Mouse (Mus musculus) heart, embryonic 15.5 days (tissue): Measurements from ENCODE around the gene Spsb2. TPM values are rescaled to one million over a fixed set of nuclear protein-coding genes. Genes with fewer than 3 reads are reported as not detected.

ENCODE experiments used
- ATAC-seq: fragments of 200-750 bp; cut with Nextera tagmentation; replicated peaks from 2 replicates; pipeline ENCODE4 v1.8.0; 2017; ENCODE audit warnings: low read depth, moderate TSS enrichment; ENCODE audit not compliant: insufficient number of reproducible peaks, insufficient read depth, low FRiP score
- H3K27ac ChIP-seq: fragments of 300-500 bp; sonication (generic); 2 replicates; pipeline ENCODE4 v1.5.1; 2015; ENCODE audit warnings: mild to moderate bottlenecking, inconsistent platforms
- H3K27me3 ChIP-seq: fragments of 300-500 bp; sonication (generic); 2 replicates; pipeline ENCODE4 v1.6.1; 2015; ENCODE audit warnings: inconsistent platforms
- H3K36me3 ChIP-seq: fragments of 300-500 bp; sonication (generic); 2 replicates; pipeline ENCODE4 v1.6.1; 2015; ENCODE audit warnings: mild to moderate bottlenecking, inconsistent platforms
- H3K4me1 ChIP-seq: fragments of 300-500 bp; sonication (generic); replicated peaks from 2 replicates; pipeline ENCODE4 v1.6.1; 2015; ENCODE audit warnings: inconsistent platforms
- H3K4me2 ChIP-seq: fragments of 300-500 bp; sonication (generic); 2 replicates; pipeline ENCODE4 v1.6.1; 2015; ENCODE audit warnings: inconsistent platforms, mild to moderate bottlenecking, moderate library complexity
- H3K4me3 ChIP-seq: fragments of 300-500 bp; sonication (generic); 2 replicates; pipeline ENCODE4 v1.5.1; 2015; ENCODE audit warnings: mild to moderate bottlenecking, inconsistent platforms
- H3K9ac ChIP-seq: fragments of 300-500 bp; sonication (generic); 2 replicates; pipeline ENCODE4 v1.6.1; 2015; ENCODE audit warnings: mild to moderate bottlenecking, inconsistent platforms
- H3K9me3 ChIP-seq: fragments of 300-500 bp; sonication (generic); replicated peaks from 2 replicates; pipeline ENCODE4 v1.6.1; 2016; ENCODE audit warnings: inconsistent platforms
- WGBS: fragments of 180-500 bp; shearing (Covaris S2); methylation state at CpG from one replicate; pipeline ENCODE4 v1.1.7; 2015; ENCODE audit warnings: mixed read lengths; 5-methylcytosine and 5-hydroxymethylcytosine counted together
- polyA plus RNA-seq: library from polyadenylated mRNA; unstranded; fragments of >200 nt; fragmentation: Nextera tagmentation; extraction: Ambion mirVana; gene quantifications from 2 replicates; pipeline ENCODE4 v1.2.1, GENCODE M21; 2015

Gene Spsb2
- polyA plus RNA-seq, 1 experiment from 2014 or later = 7.0 TPM

DNA sequence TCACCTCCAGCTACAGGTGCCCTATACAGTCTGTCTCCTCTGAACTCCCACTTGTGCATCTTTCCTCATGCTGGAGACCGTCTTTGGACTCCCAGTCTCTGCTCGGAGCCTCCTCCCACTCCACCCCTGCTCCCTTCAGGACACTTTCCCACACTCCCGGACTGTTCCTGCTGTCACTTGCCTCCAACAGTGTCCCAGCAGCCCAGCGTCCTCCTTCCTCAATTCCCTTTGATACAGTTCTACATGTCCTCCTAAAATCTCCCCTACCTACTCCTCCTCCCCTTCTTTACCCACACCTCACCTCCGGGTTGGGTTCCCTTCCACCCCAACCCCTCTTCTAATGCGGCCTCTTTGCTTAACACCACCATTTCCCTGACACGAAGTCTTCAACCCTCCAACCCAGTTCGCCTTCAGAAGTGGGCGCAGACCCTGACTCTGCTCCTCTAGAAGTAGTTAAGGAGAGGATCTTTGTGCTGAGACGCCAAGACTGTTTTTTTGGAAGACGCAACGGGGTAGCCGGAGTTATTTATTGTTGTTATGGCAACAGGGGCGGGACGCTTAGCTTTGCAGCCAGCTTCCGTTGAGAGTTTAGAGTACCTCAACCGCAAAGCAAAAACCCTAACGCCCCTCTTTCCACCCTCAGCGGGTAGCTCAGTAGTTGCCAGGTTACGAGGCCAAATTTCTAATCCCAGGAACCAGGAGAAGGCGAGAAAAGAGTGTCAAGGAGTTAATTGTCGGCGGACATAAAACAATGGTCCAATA lies 29.1 kb upstream of the Spsb2 start, which contains the start of gene Lrrc23:
Gene Lrrc23, minus strand, starts transcription at position 506 of the 762 bp plus-strand sequence.
- H3K36me3 ChIP-seq = no peaks in the 10 kb centered on the region
- H3K27me3 ChIP-seq = peaks cover 8% of the 10 kb centered on the region; the same call in 1 of the 2 replicates
- H3K4me1 ChIP-seq = peaks cover 11% of the 10 kb centered on the region
- ATAC-seq = no peak
- no peaks in the 10 kb centered on the region for H3K9me3 ChIP-seq
- peak within 1 kb of the TSS; percentile 69 for H3K4me2 ChIP-seq
- no peak within 1 kb of the TSS for H3K9ac ChIP-seq
- WGBS = 1% methylated on average over 23 of the region's 23 CpGs
- H3K27ac ChIP-seq = no peak within 1 kb of the TSS
- peak within 1 kb of the TSS; percentile 46 for H3K4me3 ChIP-seq

DNA sequence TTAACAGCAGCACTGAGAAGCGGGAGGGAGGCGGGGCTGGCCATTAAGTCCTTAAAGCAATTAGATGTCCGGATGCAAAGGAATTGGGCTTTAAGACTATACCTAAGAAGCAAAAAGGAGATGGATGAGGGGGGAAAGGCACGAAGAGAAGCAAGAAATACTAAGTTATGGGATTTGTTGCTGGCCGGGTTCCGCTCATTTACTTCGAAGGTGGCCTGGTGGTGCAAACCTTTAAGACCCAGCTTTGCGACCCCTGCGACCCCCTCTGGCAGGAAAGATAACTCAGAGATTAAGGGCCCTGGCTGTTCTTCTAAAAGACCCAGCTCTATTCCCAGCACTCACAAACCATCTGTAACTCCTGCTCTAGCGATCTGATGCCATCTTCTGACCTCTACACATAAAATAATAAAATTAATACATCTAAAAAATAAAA lies 28.5 kb upstream of the Spsb2 start:
- H3K36me3 ChIP-seq = no peaks in the 10 kb centered on the region
- WGBS = 6% methylated on average over 10 of the region's 10 CpGs
- no peak overlapping the region for H3K27ac ChIP-seq
- H3K4me1 ChIP-seq = peaks cover 11% of the 10 kb centered on the region
- H3K27me3 ChIP-seq = peaks cover 8% of the 10 kb centered on the region; the same call in 1 of the 2 replicates
- H3K4me3 ChIP-seq = peak overlapping the region; percentile 46
- ATAC-seq = no peak
- no peak overlapping the region for H3K9ac ChIP-seq
- no peaks in the 10 kb centered on the region for H3K9me3 ChIP-seq
- peak overlapping the region; percentile 69 for H3K4me2 ChIP-seq

DNA sequence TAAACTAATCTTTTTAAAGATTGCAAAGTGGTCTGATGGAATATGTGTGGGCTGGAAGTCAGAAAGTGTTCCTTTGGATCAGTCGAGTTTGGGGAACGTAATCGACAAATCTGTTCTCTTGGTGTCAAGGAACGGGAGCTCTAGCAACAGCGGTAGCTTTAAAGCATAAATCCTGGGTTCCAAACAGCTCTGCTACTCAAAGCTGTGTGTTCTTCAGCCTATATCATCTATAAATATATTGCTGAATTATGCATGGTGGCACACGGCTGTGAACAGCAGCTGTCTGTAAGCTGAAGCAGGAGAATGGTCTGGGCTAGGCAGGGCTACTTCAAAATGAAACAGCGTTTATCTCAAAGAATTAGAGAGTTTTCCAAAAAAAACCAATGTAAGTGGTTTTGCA lies 27.5 kb upstream of the Spsb2 start:
- Histone ChIP-seq H3K9me3 (no peaks in the 10 kb centered on the region), H3K27me3 (peaks cover 8% of the 10 kb centered on the region; the same call in 1 of the 2 replicates), H3K27ac (no peak overlapping the region), H3K4me1 (peaks cover 11% of the 10 kb centered on the region), H3K4me2 (no peak overlapping the region), H3K36me3 (no peaks in the 10 kb centered on the region), H3K4me3 (no peak overlapping the region), H3K9ac (no peak overlapping the region)
- WGBS = 85% methylated on average over 7 of the region's 7 CpGs
- no peak for ATAC-seq

DNA sequence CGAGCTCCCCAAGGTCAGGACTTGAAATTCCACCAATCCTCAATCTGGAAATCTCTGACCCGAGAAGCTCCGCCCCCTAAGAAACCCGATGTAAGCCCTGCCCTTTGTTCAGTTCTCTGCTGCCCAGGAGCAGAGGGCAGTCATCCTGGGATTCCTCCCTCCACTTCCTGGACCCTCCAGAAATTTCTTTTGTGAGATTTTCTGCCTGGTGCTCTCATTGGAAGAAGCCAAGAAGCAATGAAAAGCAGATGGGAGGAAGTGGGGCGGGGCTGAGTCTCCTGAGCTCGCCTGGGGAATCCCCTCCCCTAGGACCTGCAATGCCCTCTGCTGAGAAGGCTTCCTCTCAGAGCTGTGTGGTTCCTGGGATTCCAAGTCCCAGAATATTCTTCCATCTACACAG lies 26.0 kb upstream of the Spsb2 start:
- no peak overlapping the region for H3K27ac ChIP-seq
- no peak overlapping the region for H3K9ac ChIP-seq

DNA sequence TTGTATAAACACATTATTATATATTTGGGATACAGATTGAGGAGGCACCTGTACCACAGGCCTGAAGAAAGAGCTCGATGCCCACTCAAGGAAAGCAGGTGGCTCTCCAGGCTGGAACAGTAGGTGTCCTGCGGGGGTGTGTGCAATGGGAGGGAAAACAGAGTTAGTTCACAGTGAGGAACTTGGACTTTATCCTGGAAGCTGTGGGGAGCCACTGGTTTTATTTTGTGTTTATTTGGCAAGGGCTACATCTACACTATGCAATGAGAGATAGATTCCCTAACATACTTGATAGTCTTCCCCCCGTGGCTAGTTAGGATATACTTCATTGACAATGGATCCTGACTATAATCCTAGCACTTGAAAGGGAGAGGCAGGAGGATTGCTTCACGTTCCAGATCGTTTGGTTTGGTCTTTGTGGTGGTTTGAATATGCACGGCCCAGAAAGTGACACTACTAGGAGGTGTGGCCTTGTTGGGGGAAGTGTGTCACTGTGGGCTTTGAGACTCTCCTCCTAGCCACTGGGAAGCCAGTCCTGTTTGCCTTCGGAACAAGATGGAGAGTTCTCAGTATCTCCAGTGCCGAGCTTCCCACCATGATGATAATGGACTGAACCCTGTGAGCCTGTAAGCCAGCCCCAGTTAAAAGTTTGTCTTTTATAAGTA lies 21.6 kb upstream of the Spsb2 start:
- 55% methylated on average over 8 of the region's 8 CpGs for WGBS
- Histone ChIP-seq H3K4me3 (no peak overlapping the region), H3K27me3 (no peaks in the 10 kb centered on the region), H3K9me3 (no peaks in the 10 kb centered on the region), H3K9ac (no peak overlapping the region), H3K4me2 (no peak overlapping the region), H3K27ac (no peak overlapping the region), H3K36me3 (no peaks in the 10 kb centered on the region), H3K4me1 (peaks cover 7% of the 10 kb centered on the region)
- ATAC-seq = no peak

More for the DNA sequence above, 26.0 kb upstream of the Spsb2 start:
- Histone ChIP-seq H3K27me3 (peaks cover 8% of the 10 kb centered on the region; the same call in 1 of the 2 replicates), H3K36me3 (no peaks in the 10 kb centered on the region), H3K4me2 (peak overlapping the region; percentile 47), H3K4me1 (peaks cover 11% of the 10 kb centered on the region), H3K4me3 (peak overlapping the region; percentile 32), H3K9me3 (no peaks in the 10 kb centered on the region)
- WGBS = 22% methylated on average over 6 of the region's 6 CpGs
- peak; percentile 39; the same call in 1 of the 2 replicates for ATAC-seq

DNA sequence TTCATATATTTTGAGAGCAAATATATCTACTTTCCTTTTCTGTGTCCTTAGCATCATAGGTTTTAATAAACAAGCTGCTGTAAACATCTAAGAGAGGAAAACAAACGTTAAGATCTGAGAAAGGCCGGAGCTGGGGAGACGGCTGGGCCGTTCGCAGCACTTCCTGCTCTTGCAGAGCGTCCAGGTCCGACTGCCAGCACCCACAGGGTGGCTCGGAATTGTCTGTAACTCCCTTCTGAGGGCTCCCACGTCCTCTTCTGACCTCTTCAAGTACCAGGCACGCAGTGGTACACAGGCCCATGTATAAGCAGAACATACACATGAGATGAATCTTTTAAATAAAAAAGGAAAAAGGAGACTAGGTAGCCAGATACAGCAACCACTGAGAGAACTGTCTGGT lies 20.7 kb upstream of the Spsb2 start:
- no peak overlapping the region for H3K4me3 ChIP-seq
- ATAC-seq = no peak
- H3K4me2 ChIP-seq = no peak overlapping the region
- H3K9me3 ChIP-seq = no peaks in the 10 kb centered on the region
- H3K4me1 ChIP-seq = peaks cover 1% of the 10 kb centered on the region
- H3K27ac ChIP-seq = no peak overlapping the region
- no peak overlapping the region for H3K9ac ChIP-seq
- 71% methylated on average over 10 of the region's 10 CpGs for WGBS
- no peaks in the 10 kb centered on the region for H3K36me3 ChIP-seq
- H3K27me3 ChIP-seq = no peaks in the 10 kb centered on the region

DNA sequence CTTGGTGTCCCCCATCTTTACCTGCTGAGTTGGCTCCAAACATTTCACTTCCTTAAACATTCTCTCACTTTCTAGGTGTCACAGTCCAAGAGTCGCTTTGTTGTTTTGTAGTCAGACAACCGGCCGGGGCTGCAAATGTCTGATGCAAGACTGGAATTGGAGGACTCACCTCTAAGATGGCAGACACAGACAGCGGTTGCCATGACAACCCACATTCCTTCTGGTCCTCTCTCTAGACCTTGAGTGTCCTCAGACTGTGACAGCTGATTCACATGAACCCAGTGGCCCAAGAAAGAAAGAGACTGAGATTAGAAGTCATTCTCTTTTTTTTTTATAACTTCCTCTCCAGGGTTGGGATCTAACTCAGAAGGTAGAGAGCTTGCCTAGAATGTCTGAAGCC lies 18.9 kb upstream of the Spsb2 start:
- WGBS = 79% methylated on average over 4 of the region's 4 CpGs
- H3K9ac ChIP-seq = no peak overlapping the region
- H3K36me3 ChIP-seq = no peaks in the 10 kb centered on the region
- H3K9me3 ChIP-seq = no peaks in the 10 kb centered on the region
- H3K4me1 ChIP-seq = no peaks in the 10 kb centered on the region
- H3K4me3 ChIP-seq = no peak overlapping the region
- no peak overlapping the region for H3K27ac ChIP-seq
- H3K27me3 ChIP-seq = no peaks in the 10 kb centered on the region
- H3K4me2 ChIP-seq = no peak overlapping the region
- ATAC-seq = no peak

DNA sequence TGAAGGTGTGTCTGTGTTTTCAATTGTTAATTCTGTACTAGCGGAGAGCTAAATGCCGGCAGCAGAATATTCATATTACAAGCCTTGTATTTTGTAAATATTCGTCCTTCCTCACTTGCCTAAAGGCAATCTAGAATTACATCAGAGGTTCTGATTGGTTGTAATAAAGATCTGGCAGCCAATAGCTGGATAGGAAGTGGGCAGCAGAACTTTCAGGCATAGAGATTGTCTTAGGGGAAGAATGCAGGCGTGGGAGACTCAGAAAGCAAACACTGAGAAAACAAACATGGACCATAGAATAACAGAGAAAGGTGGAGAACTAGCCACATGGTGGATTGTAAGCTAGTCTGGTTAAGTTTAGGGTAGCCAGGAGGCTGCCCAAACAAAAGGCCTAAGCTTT lies 18.3 kb upstream of the Spsb2 start:
- WGBS = 63% methylated on average over 4 of the region's 4 CpGs
- H3K9ac ChIP-seq = no peak overlapping the region
- H3K9me3 ChIP-seq = no peaks in the 10 kb centered on the region
- H3K4me3 ChIP-seq = no peak overlapping the region
- no peaks in the 10 kb centered on the region for H3K4me1 ChIP-seq
- no peaks in the 10 kb centered on the region for H3K36me3 ChIP-seq
- no peak overlapping the region for H3K27ac ChIP-seq
- H3K4me2 ChIP-seq = no peak overlapping the region
- ATAC-seq = no peak
- no peaks in the 10 kb centered on the region for H3K27me3 ChIP-seq

DNA sequence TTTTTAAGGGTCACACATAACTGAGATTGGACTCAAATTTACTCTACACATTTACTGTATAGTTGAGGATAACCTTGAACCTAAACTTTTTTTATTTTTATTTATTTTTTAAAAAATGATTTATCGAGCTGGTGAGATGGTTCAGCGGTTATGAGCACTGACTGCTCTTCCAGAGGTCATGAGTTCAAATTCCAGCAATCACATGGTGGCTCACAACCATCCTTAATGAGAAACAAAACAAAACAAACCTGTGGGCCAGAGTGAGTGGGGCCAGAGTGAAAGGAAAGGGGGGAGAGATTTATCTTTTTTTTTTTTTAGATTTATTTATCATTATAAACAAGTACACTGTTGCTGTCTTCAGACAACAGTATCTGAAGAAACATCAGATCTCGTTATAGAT lies 16.6 kb upstream of the Spsb2 start:
- H3K27me3 ChIP-seq = no peaks in the 10 kb centered on the region
- H3K27ac ChIP-seq = no peak overlapping the region
- H3K36me3 ChIP-seq = no peaks in the 10 kb centered on the region
- ATAC-seq = no peak
- H3K4me1 ChIP-seq = no peaks in the 10 kb centered on the region
- H3K4me3 ChIP-seq = no peak overlapping the region
- H3K9me3 ChIP-seq = no peaks in the 10 kb centered on the region
- WGBS = 75% methylated on average over 3 of the region's 3 CpGs
- H3K4me2 ChIP-seq = no peak overlapping the region
- H3K9ac ChIP-seq = no peak overlapping the region

DNA sequence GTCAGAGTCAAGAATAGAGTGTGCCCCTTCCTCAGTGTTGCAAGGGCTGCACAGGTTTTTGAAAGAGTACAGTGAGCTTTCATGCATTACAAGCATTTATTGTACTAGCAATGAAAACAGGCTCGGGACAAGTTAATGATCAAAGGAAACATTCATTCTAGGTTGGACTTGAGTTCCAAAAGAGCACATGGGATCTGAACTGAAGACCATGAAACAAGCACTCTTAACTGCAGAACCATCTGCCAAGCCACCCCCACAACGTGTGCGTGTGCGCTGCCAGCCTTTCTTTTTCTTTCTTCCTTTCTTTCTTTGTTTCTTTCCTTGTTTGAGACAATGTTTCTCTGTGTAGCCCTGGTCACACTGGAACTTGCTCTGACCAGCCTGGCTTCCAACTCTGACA lies 12.7 kb upstream of the Spsb2 start:
- no peak for ATAC-seq
- no peak overlapping the region for H3K9ac ChIP-seq
- no peak overlapping the region for H3K4me3 ChIP-seq
- no peak overlapping the region for H3K27ac ChIP-seq
- no peaks in the 10 kb centered on the region for H3K36me3 ChIP-seq
- no peaks in the 10 kb centered on the region for H3K27me3 ChIP-seq
- H3K4me2 ChIP-seq = no peak overlapping the region
- 77% methylated on average over 4 of the region's 4 CpGs for WGBS
- H3K9me3 ChIP-seq = no peaks in the 10 kb centered on the region
- no peaks in the 10 kb centered on the region for H3K4me1 ChIP-seq

DNA sequence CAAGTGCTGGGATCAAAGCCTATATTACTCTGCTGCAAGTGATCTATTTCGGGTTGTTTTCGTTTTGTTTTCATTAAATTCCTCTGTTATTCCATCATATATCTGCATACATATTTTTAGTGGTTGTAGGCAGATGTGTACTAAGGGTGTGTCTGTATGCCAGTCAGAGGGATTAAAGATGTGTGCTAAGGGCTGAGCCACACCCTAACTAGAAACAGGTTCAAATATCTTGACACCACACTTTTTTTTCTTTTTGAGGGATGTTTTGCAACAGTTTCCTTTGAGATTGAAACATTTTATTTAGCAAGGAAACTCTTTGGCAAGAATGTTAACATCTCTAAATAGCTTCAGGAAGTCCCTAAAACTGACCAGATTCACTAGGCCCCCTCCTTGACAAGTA lies 12.3 kb upstream of the Spsb2 start:
- ATAC-seq = no peak

More for the DNA sequence above, 12.3 kb upstream of the Spsb2 start:
- no peak overlapping the region for H3K4me2 ChIP-seq
- H3K27ac ChIP-seq = no peak overlapping the region
- no peak overlapping the region for H3K9ac ChIP-seq
- no peak overlapping the region for H3K4me3 ChIP-seq
- H3K9me3 ChIP-seq = no peaks in the 10 kb centered on the region
- H3K36me3 ChIP-seq = no peaks in the 10 kb centered on the region
- WGBS = 74% methylated on average over 2 of the region's 2 CpGs
- H3K4me1 ChIP-seq = no peaks in the 10 kb centered on the region
- H3K27me3 ChIP-seq = no peaks in the 10 kb centered on the region
